Mouse (Mus musculus): Measurements from ENCODE around the gene Hist2h2aa2. TPM values are rescaled to one million over a fixed set of nuclear protein-coding genes. Genes with fewer than 3 reads are reported as not detected.
"Not testable (repeated sequence)": the region's sequence is repeated elsewhere in the genome, so short reads cannot be mapped to it uniquely, and the experiment has no call there.

Gene Hist2h2aa2
- total RNA-seq, 2 experiments from 2014 or later, result 205 to 244 TPM

- DNase-seq (ENCODE audit: low spot score in 2 of 2); intact Hi-C loops (cut with DNase I): not testable (repeated sequence)
Observed at GRCm38 (mm10) chr3:96238954-96239793, 902 bp downstream of the Hist2h2aa2 start, which contains the start of gene Hist2h3c2. Gene Hist2h3c2 (minus strand): TSS chr3:96239127.

GRCm38 (mm10) chr3:96237904-96238511 is 2.1 kb downstream of the Hist2h2aa2 start:
- intact Hi-C loops (cut with DNase I), result no loop called here
- DNase-seq (ENCODE audit: low spot score in 2 of 2), result no peak

DNA sequence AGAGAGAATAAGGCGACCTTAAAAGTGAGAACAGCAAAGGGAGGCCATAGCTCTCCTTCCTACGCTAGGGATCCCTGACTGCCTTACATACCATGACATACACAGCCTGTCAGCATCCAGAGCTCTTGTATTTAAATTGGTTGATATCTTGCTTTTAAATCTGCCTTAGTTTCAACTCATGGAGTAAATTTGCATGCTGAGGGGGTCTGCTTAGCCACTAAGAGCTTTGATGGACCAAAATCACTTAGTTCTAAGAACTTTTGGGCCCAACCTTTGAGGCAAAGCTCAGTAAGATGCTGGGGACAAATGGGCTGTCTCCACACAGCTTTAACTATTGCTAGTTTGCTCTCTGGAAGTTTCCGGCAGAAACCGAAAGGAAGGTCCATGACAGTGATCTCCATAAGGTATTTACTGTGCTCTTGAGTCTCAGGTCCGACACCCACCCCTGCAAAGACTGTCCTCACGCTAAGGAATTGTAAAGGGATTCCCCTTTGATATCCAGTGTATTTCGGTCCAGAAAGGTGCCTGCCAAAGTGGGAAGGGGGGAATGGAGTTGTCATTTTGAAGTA is 2.7 kb downstream of the Hist2h2aa2 start:
- DNase-seq (ENCODE audit: low spot score in 2 of 2), result no peak
- intact Hi-C loops (cut with DNase I), result no loop called here

- intact Hi-C loops (cut with DNase I), result no loop called here
- DNase-seq (ENCODE audit: low spot score in 2 of 2), result no peak
Observed at GRCm38 (mm10) chr3:96236834-96237334, 3.2 kb downstream of the Hist2h2aa2 start.

- no peak for DNase-seq (ENCODE audit: low spot score in 2 of 2)
Observed at GRCm38 (mm10) chr3:96235836-96236235, 4.2 kb downstream of the Hist2h2aa2 start.

DNA sequence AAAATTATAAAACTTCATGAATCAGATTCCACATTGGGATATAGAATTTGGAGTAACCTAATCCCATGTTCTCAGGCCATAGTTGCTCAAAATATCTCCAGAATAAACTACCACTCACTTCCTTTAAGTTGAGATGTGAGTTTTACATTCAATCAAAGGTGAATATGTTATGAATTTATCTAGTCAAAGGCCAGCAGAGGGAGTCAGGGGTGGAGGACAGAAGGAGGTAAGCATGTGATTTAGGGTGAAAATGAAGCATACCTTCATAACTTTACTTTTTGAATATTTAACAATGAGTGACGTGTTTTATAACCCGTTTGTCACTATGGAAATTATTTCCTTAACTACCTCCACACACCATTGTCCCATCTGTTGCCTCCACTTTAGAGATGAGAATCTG is 5.2 kb downstream of the Hist2h2aa2 start:
- no peak for DNase-seq (ENCODE audit: low spot score in 2 of 2)
- intact Hi-C loops (cut with DNase I), result no loop called here

More at GRCm38 (mm10) chr3:96235836-96236235, 4.2 kb downstream of the Hist2h2aa2 start:
- intact Hi-C loops (cut with DNase I), result no loop called here

GRCm38 (mm10) chr3:96231758-96232120 is 8.3 kb downstream of the Hist2h2aa2 start:
- intact Hi-C loops (cut with DNase I), result no loop called here
- DNase-seq (ENCODE audit: low spot score in 2 of 2), result no peak

GRCm38 (mm10) chr3:96230910-96231757 is 8.9 kb downstream of the Hist2h2aa2 start:
- intact Hi-C loops (cut with DNase I), result no loop called here
- DNase-seq (ENCODE audit: low spot score in 2 of 2), result no peak

DNA sequence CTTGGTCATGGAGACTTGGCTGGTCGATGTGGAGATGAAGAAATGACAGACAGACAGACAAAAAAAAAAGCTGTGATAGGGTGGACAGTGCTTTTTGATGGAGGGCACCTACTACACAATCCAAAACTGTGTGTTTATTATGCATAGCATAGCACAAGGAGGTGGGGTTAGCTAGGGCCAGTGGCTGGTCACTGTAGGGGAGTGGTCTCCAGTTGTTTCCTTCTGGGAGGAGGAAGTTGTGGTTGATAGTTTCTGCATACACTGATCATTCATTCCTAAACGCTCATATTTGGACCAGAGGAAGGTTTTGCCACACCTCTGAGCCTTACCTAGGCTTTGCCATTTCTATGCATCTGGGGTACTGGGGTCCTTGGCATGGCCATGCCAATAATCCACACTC is 9.7 kb downstream of the Hist2h2aa2 start:
- no peak for DNase-seq (ENCODE audit: low spot score in 2 of 2)
- intact Hi-C loops (cut with DNase I), result no loop called here

GRCm38 (mm10) chr3:96228828-96229227 is 11.2 kb downstream of the Hist2h2aa2 start:
- intact Hi-C loops (cut with DNase I), result loop anchor here (10.0 kb wide), 1 partner anchor 164 kb away; no protein-coding TSS in a partner anchor
- DNase-seq (ENCODE audit: low spot score in 2 of 2), result no peak

GRCm38 (mm10) chr3:96226695-96227648 is 13.1 kb downstream of the Hist2h2aa2 start:
- DNase-seq (ENCODE audit: low spot score in 2 of 2), result no peak
- intact Hi-C loops (cut with DNase I), result loop anchor here (10.0 kb wide), 1 partner anchor 162 kb away; no protein-coding TSS in a partner anchor

- intact Hi-C loops (cut with DNase I), result loop anchor here (10.0 kb wide), 1 partner anchor 161 kb away; no protein-coding TSS in a partner anchor
- no peak for DNase-seq (ENCODE audit: low spot score in 2 of 2)
Observed at GRCm38 (mm10) chr3:96225421-96225820, 14.7 kb downstream of the Hist2h2aa2 start.

DNA sequence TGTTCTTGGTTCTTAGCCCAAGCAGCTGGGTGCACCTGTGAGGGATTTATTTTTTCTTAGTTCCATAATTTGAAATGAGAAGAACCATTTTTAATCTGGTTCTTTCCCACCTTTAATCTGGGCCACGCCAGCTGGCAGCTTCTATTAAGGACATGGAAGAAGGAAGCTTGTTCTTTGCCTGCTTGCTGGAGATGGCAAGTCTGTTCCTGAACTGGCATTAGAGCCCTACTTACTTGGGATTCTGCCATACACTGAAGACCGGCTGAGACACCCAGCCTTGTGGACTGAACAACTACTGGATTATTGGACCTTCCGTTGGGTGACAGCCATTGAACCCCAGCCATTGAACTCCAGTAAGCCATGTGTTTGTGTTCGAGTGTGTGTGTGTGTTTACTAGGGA is 17.3 kb downstream of the Hist2h2aa2 start:
- intact Hi-C loops (cut with DNase I), result loop anchor here (10.0 kb wide), 1 partner anchor 158 kb away; no protein-coding TSS in a partner anchor

DNA sequence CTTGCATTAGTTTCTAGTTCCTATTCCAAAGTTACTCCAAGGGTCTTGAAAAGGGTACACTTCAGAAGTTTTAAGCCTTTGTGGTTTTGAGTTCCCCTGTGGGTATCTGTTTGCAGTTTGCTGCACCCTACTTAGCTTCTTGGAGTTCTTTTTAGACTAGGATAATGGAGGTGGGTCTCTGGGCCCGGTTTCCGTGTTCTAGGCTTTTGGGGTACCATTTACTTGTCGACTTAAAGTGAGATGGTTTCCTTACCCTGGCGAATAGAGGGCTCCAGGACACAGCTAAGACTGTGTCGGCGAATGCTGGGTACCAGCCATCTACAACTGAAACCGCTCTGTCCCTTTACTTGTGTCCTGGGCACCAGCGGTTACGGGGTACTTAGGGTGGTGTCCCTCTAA is 18.4 kb downstream of the Hist2h2aa2 start:
- intact Hi-C loops (cut with DNase I), result loop anchor here (10.0 kb wide), 1 partner anchor 157 kb away; no protein-coding TSS in a partner anchor
- no peak for DNase-seq (ENCODE audit: low spot score in 2 of 2)

More for the DNA sequence above, 17.3 kb downstream of the Hist2h2aa2 start:
- no peak for DNase-seq (ENCODE audit: low spot score in 2 of 2)

DNA sequence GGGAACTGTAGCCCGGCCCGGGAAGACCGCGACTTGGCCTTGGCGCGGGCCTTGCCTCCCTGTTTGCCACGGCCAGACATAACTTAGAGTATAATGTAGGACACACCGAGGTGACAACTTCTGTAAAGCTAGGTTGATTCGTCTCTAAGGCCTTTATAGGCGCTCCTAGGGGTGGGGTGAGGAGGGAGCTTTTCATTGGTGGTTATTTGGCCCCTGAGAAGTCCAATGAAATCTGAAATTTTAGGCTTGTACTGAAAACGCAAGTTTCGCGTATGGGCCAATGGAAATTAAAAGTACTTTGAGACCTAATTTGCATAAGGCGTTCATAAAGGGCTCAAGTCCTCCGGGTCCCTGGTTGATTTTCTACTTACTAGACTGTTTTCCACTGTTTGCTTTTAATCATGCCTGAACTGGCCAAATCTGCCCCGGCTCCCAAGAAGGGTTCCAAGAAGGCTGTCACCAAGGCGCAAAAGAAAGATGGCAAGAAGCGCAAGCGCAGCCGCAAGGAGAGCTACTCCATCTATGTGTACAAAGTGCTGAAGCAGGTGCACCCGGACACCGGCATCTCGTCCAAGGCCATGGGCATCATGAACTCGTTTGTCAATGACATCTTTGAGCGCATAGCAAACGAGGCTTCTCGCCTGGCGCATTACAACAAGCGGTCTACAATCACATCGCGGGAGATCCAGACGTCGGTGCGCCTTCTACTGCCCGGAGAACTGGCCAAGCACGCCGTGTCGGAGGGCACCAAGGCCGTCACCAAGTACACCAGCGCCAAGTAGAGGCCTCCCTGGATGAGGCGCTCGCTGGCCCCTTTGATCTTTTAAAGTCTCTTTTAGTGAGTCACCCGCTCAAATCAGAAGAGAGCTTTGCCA is 19.1 kb downstream of the Hist2h2aa2 start, which contains the start of the genes Hist2h2ac and Hist2h2be:
Gene Hist2h2ac (minus strand): TSS at position 116 of the 875 bp plus-strand sequence.
Gene Hist2h2be (plus strand): TSS at position 355 of the 875 bp plus-strand sequence.
- intact Hi-C loops (cut with DNase I), result loop anchor here (10.0 kb wide), 1 partner anchor 156 kb away; no protein-coding TSS in a partner anchor
- DNase-seq (ENCODE audit: low spot score in 2 of 2), result peak; percentile 83 to 87

- DNase-seq (ENCODE audit: low spot score in 2 of 2), result not testable (repeated sequence)
- intact Hi-C loops (cut with DNase I), result loop anchor here (10.0 kb wide), 1 partner anchor 155 kb away; no protein-coding TSS in a partner anchor
Observed at GRCm38 (mm10) chr3:96220131-96220764, 19.8 kb downstream of the Hist2h2aa2 start.
